Mouse (Mus musculus) heart, adult 2 months (tissue): ENCODE measurements around the gene Wdr13.

Experiments
- CTCF ChIP-seq: fragments of 200-600 bp; IDR thresholded peaks from 2 replicates; pipeline ENCODE4 v1.8.1; 2022; ENCODE audit warnings: antibody characterized with exemption, mild to moderate bottlenecking, moderate library complexity
- EP300 ChIP-seq: fragments of 200-500 bp; IDR thresholded peaks from 2 replicates; pipeline ENCODE4 v1.6.1; 2011; ENCODE audit warnings: low read depth, low read length, control low read depth; ENCODE audit not compliant: insufficient read depth

DNA sequence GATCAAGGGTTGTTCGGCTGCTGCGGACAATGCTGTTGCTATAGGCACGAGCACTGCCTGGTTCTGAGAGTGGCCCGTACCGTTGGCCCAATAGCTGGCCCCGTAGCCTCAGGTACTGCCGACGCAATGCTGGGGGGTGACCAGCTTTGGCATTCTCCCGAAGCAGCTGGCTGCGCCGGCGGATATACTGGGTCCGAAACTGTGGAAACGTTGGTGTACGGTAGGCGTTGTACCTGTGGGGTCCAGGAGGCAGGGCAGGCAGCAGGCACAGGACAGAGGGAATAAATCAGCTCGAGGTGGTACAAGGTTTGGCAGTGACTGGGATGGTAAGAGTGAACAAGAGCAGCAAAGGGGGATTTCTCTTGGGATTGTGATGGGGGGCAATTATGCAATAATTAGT lies 1.3 kb downstream of the Wdr13 start:
- TF ChIP-seq CTCF: no peak
- TF ChIP-seq EP300: no peak
